Mouse (Mus musculus): ENCODE data around the gene Gapdh.

Gapdh gene

DNA sequence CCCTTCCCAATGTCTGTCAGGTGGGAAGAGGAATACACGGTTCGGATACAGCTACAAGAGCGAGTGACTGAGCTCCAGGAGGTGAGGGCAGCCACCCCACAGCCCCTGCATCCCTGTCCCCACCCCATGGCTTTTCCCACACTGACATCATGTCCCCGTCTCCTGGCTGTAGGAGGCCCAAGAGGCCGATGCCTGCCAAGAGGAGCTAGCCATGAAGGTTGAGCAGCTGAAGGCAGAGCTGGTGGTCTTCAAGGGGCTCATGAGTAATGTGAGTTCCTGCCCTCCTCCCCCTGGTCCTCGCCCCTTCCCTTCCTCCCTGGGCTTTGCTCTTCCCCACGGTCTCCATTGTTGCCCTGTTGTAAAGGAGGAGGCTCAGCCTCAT lies 16.7 kb downstream of the Gapdh start:
- DNase-seq (ENCODE audit: low spot score in 2 of 2): no peak

GRCm38 (mm10) chr6:125148926-125149568 lies 17.2 kb downstream of the Gapdh start:
- peak in 1 of 2 experiments; percentile 48 for DNase-seq (ENCODE audit: low spot score in 2 of 2)

DNA sequence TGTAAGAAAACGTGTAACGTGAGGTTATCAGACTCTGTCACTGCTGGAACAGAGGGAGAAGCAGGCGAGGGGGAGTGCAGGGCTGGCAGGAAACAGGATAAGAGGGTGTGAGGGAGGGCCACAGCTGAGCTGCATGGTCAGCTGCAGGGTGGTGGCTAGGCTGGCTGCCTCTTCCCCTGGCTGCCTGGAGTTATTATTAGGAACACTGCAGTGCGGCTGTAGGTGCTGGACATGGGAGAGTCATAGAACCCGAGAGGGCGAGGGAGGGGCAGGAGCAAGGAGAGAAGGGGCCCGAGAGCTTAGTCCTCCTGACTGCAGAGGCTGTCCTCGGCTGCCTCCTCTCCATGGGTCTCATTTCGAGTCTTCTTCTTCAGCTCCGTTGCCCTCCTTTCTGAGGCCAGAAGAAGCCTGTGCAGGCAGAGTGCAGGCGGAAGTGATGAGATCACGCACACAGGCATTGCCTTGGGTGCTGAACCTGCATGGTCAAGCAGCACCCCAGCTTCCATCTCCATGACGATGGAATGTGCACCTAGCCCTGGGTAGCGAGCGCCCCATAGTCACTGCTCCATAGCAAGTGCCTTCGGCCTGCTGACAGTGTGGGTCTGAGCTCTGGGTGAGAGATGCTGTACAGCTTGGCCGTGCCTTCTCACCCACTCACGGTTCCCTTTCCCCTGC lies 17.9 kb downstream of the Gapdh start:
- DNase-seq (ENCODE audit: low spot score in 2 of 2): no peak

GRCm38 (mm10) chr6:125147329-125147728 lies 18.9 kb downstream of the Gapdh start:
- no peak for DNase-seq (ENCODE audit: low spot score in 2 of 2)

- no peak for DNase-seq (ENCODE audit: low spot score in 2 of 2)
Measured at GRCm38 (mm10) chr6:125146797-125147196, 19.5 kb downstream of the Gapdh start.

- DNase-seq (ENCODE audit: low spot score in 2 of 2): no peak
Measured at GRCm38 (mm10) chr6:125146148-125146547, 20.1 kb downstream of the Gapdh start.

DNA sequence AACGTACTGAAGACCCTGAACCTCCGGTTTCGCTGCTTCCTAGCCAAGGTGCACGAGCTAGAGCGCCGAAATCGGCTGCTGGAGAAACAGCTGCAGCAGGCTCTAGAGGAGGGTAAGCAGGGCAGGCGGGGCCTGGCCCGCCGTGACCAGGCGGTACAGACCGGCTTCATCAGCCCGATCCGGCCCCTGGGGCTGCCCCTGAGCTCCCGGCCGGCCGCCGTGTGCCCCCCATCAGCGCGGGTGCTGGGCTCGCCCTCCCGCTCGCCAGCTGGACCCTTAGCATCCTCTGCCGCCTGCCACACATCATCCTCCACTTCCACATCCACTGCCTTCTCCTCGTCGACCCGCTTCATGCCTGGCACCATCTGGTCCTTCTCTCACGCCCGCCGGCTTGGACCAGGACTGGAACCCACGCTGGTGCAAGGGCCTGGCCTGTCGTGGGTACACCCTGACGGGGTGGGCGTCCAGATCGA lies 20.8 kb downstream of the Gapdh start:
- no peak for DNase-seq (ENCODE audit: low spot score in 2 of 2)

- DNase-seq (ENCODE audit: low spot score in 2 of 2): peak; percentile 85 to 87
Measured at GRCm38 (mm10) chr6:125145001-125145400, 21.3 kb downstream of the Gapdh start, which contains the start of gene Iffo1. Iffo1 (plus strand) TSS chr6:125145241.

- DNase-seq (ENCODE audit: low spot score in 2 of 2): no peak
Measured at GRCm38 (mm10) chr6:125143904-125144303, 22.4 kb downstream of the Gapdh start.

GRCm38 (mm10) chr6:125143128-125143527 lies 23.1 kb downstream of the Gapdh start:
- DNase-seq (ENCODE audit: low spot score in 2 of 2): no peak

- DNase-seq (ENCODE audit: low spot score in 2 of 2): no peak
Measured at GRCm38 (mm10) chr6:125142436-125142835, 23.8 kb downstream of the Gapdh start.

- DNase-seq (ENCODE audit: low spot score in 2 of 2): no peak
Measured at GRCm38 (mm10) chr6:125139747-125140146, 26.5 kb downstream of the Gapdh start.

- no peak for DNase-seq (ENCODE audit: low spot score in 2 of 2)
Measured at GRCm38 (mm10) chr6:125137002-125137671, 29.1 kb downstream of the Gapdh start.

DNA sequence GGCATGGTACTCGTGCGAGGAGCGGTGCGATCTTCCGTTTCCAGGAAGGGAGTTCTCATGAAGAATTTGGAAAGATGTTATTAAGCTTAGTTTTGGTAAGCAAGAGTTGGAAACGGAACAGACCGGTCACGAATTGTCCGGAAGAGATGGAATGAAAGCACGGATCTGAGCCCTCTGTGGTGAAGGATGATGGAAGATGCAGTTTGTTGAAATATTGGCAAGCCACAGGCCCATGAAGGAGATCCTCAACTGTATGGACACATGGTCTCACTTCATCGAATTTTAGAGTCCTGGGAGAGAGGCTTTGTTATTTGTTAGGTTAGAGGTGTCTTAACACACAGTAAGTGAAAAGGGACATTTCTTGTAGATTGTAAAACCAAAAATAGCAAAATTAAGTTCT lies 33.8 kb downstream of the Gapdh start:
- DNase-seq (ENCODE audit: low spot score in 2 of 2): no peak

DNA sequence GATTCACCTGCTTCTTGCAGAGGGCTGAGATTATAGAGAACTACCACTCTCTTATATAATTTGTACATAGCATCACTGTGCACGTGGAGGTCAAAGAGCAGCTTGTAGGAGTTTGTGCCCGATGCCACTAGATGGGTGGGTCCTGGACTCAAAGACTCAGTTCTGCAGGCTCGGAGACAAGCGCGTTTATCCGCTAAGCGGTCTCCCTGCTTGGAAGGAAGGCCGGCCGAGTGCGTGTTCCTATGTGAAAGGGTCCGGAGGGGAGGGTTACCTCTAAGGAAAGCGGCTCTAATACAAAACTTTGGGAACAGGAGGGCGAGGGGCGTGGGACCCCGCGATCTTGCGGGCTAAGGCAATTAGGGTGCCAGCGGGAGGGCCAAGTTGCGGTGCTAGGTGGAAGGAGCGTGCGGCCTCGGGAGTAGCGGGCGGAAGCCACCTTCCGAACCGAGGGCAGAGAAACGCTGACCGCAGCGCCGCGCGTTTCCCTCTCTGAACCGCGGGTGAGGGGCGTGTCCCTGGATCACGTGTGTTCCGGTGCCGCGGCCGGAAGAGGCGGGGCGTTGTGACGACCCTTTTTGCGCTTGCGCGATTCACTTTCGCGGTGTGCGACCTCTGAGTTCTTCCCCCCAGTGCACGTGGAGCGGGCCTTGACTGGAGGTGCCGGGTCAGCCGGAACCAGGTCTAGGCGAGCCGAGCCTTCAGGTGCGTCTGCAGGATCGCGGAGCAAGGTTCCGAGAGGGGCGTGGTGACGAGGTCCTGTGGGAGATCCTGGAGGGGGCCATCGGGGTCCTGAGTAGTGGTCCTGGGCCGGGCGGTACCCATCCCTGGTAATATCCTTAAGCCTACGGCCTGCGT lies 34.7 kb downstream of the Gapdh start, which contains the start of gene Nop2:
Gene Nop2, plus strand, starts transcription at position 608 of the 855 bp plus-strand sequence.
- peak; percentile 64 to 68 for DNase-seq (ENCODE audit: low spot score in 2 of 2)

DNA sequence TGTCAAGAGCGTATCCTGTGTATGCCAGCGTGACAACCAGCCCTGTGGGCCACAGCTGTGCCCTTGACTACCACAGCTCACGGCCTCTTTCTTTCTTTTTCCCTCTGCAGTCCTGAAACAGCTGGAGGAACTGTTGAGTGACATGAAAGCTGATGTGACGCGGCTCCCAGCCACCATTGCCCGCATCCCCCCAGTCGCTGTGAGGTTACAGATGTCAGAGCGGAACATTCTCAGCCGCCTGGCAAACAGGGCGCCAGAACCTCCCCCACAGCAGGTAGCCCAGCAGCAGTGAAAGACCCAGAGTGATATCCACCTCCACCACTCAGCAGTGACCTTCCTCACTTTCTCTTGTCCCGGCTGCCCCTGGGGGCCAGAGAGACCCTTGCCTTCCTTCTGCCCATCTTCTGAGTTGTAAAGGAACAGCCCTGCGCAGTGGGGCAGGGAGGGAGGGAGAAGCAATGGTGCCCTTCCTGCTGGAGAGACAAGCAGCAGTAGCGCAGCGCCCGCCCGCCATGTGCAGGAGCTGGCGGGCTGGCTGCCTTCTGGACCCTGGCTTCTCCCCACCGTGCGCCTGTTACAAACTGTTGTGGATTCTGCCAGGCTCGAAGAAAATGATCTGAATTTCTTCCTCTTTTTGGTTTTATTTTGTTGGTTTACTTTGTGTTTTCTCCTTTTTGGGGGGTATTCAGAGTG lies 36.4 kb downstream of the Gapdh start:
- DNase-seq (ENCODE audit: low spot score in 2 of 2): no peak

DNA sequence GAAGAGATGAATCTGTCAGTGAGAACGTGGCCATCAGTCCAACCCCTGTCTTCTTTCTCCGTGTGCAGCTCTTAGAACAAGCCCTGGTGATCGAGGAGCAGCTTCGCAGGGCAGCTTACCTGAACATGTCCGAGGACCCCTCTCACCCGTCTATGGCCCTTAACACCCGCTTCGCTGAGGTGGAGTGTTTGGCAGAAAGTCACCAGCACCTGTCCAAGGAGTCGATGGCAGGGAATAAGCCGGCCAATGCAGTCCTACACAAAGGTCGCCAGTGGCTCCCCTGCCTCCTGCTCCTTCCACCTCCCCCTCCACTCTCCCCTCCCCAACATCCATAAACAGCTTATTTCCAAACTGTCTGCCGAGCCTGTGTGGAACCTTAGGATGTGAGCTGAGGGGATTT lies 37.5 kb downstream of the Gapdh start:
- no peak for DNase-seq (ENCODE audit: low spot score in 2 of 2)

GRCm38 (mm10) chr6:125119387-125119786 lies 46.9 kb downstream of the Gapdh start:
- no peak for DNase-seq (ENCODE audit: low spot score in 2 of 2)

- no peak for DNase-seq (ENCODE audit: low spot score in 2 of 2)
Measured at GRCm38 (mm10) chr6:125112553-125112952, 53.7 kb downstream of the Gapdh start.

Measured in frontal cortex, postnatal 25 days (tissue).